Mouse (Mus musculus): ENCODE results near the gene Msh4. TPM values are rescaled to one million over a fixed set of nuclear protein-coding genes. Genes with fewer than 3 reads are reported as not detected.

Msh4 gene
- polyA plus RNA-seq, 1 experiment: not detected

DNA sequence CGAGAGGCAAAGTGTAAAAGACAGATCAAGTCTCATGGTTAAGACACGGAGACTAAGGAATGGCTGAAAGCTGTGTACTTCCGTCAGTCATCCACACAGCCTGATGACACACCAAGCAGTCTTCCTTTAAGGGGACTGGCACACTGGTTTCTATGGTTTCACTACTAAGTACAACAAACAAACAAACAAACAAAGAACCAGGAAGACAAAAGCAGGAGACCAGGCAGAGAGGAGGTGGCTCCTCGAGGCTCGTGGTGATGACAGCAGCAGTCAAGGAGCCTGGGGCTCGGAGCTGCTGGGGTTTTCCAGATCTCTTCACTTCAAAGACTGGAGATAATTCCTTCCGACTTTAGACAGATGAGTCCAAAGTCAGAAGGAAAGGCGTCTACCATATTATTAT lies 34.1 kb upstream of the Msh4 start:
- Histone ChIP-seq H3K4me3 (ENCODE audit: insufficient read depth, low read depth, low read length) (no peak overlapping the region), H3K27ac (ENCODE audit: insufficient read depth, low read depth, low read length) (no peak overlapping the region), H3K4me1 (ENCODE audit: control insufficient read depth, insufficient read depth, low read length) (peaks cover 3% of the 10 kb centered on the region)
- TF ChIP-seq CTCF (IDR thresholded peaks at IDR 0.05; ENCODE audit: insufficient read depth, low read depth, low read length): no peak
- no peak for TF ChIP-seq POLR2A (IDR thresholded peaks at IDR 0.05; ENCODE audit: insufficient read depth, low read depth, low read length)
- 71% methylated on average over 8 of the region's 8 CpGs for WGBS

DNA sequence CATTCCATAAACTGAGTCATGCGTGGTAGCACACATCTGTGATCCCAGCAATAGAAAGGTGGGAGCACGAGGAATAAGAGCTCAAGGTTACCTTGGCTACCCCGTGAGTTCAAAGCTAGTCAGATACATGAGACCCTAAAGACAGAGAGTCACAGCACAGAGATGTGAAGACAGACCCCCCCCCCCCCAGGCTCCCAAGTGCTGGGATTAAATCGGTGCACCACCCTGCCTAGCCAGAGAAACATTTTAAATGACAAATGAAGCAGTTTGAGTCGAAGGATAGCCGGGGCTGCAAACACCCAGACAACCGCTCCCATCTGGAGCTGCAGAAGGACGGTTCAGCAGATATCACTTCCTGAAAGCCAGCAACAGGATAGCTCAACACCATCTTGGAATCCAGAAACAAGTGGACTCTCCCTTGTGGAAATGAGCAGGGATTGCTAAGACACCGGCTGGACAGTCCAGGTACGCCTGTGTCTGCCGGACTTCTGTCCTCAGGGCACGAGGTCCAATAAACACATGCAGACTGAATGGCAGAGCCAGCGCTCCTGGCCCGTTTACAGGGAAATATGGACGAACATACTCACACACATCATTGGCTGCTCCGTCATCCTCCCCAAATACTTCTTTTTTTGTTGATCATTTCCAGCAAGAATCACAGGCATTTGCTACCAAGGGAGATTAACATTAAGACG lies 31.3 kb upstream of the Msh4 start:
- H3K4me3 ChIP-seq (ENCODE audit: insufficient read depth, low read depth, low read length): no peak overlapping the region
- no peak overlapping the region for H3K27ac ChIP-seq (ENCODE audit: insufficient read depth, low read depth, low read length)
- TF ChIP-seq POLR2A (IDR thresholded peaks at IDR 0.05; ENCODE audit: insufficient read depth, low read depth, low read length): no peak
- no peak for TF ChIP-seq CTCF (IDR thresholded peaks at IDR 0.05; ENCODE audit: insufficient read depth, low read depth, low read length)
- H3K4me1 ChIP-seq (ENCODE audit: control insufficient read depth, insufficient read depth, low read length): peaks cover 3% of the 10 kb centered on the region
- 96% methylated on average over 17 of the region's 17 CpGs for WGBS

DNA sequence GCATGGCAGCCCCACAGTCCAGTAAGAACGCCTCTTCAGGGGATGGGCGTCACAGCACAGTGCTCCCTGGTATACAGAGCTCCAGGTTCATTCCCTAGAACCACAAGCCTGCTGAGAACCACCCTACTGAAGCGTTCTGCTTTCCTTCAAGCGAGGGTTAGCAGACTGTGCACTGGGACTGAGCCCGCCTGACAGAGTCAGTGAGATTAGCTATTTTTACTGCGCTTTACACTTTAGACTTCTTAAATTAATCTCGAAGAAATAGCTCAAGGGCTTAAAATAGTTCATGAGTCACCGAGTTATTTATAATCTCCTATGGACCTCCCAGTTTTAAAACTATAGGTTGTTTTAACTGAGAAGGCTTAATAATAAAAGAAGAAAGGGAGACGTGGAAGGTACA lies 29.9 kb upstream of the Msh4 start:
- Histone ChIP-seq H3K4me3 (ENCODE audit: insufficient read depth, low read depth, low read length) (no peak overlapping the region), H3K4me1 (ENCODE audit: control insufficient read depth, insufficient read depth, low read length) (peaks cover 3% of the 10 kb centered on the region), H3K27ac (ENCODE audit: insufficient read depth, low read depth, low read length) (peak overlapping the region; percentile 91)
- TF ChIP-seq CTCF (IDR thresholded peaks at IDR 0.05; ENCODE audit: insufficient read depth, low read depth, low read length) (no peak), POLR2A (IDR thresholded peaks at IDR 0.05; ENCODE audit: insufficient read depth, low read depth, low read length) (no peak)
- WGBS: 42% methylated on average over 9 of the region's 9 CpGs

DNA sequence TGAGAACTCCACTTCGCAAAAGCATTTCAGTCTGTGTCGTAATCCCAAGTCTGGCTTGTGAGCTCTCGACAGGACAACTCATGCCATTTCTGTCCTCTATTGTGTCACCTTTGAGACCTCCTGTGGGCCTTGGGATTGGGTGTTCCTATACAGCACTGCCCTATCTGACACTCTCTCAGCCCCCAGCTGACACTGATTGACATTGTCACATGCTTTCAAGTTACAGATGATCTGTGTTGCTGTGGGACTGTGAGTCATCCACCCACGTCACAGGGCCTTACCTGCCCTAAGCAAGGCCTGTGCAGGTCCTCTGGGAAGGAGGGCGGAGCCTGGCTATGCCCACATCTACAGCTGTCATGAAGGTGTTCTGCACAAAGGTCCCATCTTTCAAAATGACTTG lies 26.5 kb upstream of the Msh4 start:
- Histone ChIP-seq H3K4me3 (ENCODE audit: insufficient read depth, low read depth, low read length) (no peak overlapping the region), H3K4me1 (ENCODE audit: control insufficient read depth, insufficient read depth, low read length) (peaks cover 3% of the 10 kb centered on the region), H3K27ac (ENCODE audit: insufficient read depth, low read depth, low read length) (no peak overlapping the region)
- WGBS: 95% methylated on average over 5 of the region's 5 CpGs
- TF ChIP-seq POLR2A (IDR thresholded peaks at IDR 0.05; ENCODE audit: insufficient read depth, low read depth, low read length) (no peak), CTCF (IDR thresholded peaks at IDR 0.05; ENCODE audit: insufficient read depth, low read depth, low read length) (no peak)

DNA sequence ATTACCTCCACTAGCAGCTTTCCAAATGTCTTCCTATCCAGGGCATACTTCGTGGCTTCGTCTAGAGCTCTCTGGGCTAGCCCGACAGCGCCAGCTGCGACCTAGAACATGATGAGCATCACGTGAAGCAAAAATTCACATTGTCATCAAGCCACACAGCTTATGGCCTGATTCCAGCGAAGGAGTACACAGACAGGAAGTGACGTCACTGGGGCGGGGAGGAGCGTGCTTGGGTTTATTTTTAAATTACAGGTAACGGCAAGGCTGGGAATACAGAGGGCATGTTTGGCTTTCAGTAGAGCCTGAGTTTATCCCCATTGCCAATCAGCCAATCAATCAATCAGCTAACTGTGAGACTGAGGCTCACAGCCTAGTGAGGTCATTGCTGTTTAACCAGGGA lies 23.6 kb upstream of the Msh4 start:
- WGBS: 95% methylated on average over 11 of the region's 11 CpGs
- Histone ChIP-seq H3K4me3 (ENCODE audit: insufficient read depth, low read depth, low read length) (no peak overlapping the region), H3K4me1 (ENCODE audit: control insufficient read depth, insufficient read depth, low read length) (no peaks in the 10 kb centered on the region), H3K27ac (ENCODE audit: insufficient read depth, low read depth, low read length) (no peak overlapping the region)
- TF ChIP-seq POLR2A (IDR thresholded peaks at IDR 0.05; ENCODE audit: insufficient read depth, low read depth, low read length) (no peak), CTCF (IDR thresholded peaks at IDR 0.05; ENCODE audit: insufficient read depth, low read depth, low read length) (no peak)

DNA sequence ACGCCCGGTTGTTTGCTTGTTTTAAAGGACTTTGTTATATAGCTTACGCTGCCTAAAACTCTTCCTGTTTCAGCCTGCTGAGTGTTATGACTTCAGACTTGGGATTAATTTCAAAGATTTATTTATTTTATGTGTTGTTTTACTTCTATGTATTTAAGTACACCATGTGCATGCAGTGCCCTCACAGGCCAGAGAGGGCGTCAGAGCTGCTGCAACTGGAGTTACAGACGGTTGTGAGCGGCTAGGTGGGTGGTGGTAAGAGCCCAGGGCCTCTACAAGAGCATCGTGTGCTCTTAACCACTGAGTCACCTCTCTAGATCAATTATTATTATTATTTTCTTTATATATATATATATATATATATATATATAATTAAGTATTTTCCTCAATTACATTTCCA lies 20.4 kb upstream of the Msh4 start:
- WGBS: 90% methylated on average over 7 of the region's 7 CpGs
- TF ChIP-seq POLR2A (IDR thresholded peaks at IDR 0.05; ENCODE audit: insufficient read depth, low read depth, low read length) (no peak), CTCF (IDR thresholded peaks at IDR 0.05; ENCODE audit: insufficient read depth, low read depth, low read length) (no peak)

DNA sequence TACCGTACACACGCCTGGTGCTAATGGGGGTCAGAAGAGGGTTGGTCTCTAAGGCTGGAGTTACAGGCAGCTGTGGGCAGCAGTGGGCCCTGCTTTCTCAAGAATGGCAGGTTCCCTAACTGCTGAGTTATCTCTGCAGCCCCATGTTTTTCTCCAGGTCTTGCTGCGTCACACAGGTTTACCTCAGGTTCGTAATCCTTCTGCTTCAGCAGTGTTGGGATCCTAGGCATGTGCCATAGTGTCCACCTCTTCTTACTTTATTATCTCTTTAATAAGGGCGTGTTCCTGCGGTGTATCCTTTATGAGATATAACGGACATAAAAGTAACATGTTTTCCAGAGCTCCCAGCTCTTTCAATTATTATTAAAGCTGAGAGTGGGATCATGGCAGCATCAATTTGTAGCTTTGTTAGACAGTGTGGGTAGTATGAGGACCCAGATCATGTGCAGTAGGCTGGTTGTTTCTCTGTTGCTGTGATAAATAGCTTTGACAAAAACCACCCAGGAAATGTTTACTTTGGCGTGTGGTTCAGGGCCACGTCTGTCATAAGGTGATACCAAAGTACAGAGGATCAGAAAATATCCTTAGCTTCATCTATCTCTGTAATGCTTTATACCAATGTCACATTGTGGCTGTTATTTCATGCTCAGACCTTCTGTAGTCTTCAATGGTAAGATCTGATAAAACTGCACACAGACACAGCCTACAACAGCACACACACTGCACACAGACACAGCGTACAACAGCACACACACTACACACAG lies 15.4 kb upstream of the Msh4 start:
- Histone ChIP-seq H3K4me3 (ENCODE audit: insufficient read depth, low read depth, low read length) (no peak overlapping the region), H3K27ac (ENCODE audit: insufficient read depth, low read depth, low read length) (no peak overlapping the region), H3K4me1 (ENCODE audit: control insufficient read depth, insufficient read depth, low read length) (no peaks in the 10 kb centered on the region)
- no peak for TF ChIP-seq POLR2A (IDR thresholded peaks at IDR 0.05; ENCODE audit: insufficient read depth, low read depth, low read length)
- no peak for TF ChIP-seq CTCF (IDR thresholded peaks at IDR 0.05; ENCODE audit: insufficient read depth, low read depth, low read length)
- WGBS: 96% methylated on average over 10 of the region's 10 CpGs

More for the DNA sequence above, 20.4 kb upstream of the Msh4 start:
- no peaks in the 10 kb centered on the region for H3K4me1 ChIP-seq (ENCODE audit: control insufficient read depth, insufficient read depth, low read length)
- no peak overlapping the region for H3K27ac ChIP-seq (ENCODE audit: insufficient read depth, low read depth, low read length)
- H3K4me3 ChIP-seq (ENCODE audit: insufficient read depth, low read depth, low read length): no peak overlapping the region

DNA sequence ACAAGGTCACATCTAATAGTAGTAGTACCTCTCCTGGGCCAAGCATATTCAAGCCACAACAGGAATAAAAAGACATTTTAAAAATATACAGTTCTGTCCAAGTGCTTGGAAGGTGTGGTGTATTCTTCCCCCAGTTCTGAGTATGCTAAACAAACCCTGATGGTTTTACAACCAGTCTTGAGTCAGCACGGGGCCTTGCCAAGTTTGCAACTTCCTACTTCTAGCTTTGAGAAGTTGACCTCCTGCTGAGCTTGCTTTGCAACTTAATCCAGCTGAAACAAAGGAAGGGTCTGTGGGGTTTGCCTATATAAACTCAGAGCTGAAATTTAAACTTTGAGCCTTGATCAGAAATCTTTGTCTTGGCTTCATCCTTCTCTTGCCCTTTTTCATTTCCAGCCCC lies 11.3 kb upstream of the Msh4 start:
- no peak overlapping the region for H3K4me3 ChIP-seq (ENCODE audit: insufficient read depth, low read depth, low read length)
- H3K4me1 ChIP-seq (ENCODE audit: control insufficient read depth, insufficient read depth, low read length): no peaks in the 10 kb centered on the region; the same call in 1 of the 2 replicates
- H3K27ac ChIP-seq (ENCODE audit: insufficient read depth, low read depth, low read length): no peak overlapping the region
- TF ChIP-seq CTCF (IDR thresholded peaks at IDR 0.05; ENCODE audit: insufficient read depth, low read depth, low read length) (no peak), POLR2A (IDR thresholded peaks at IDR 0.05; ENCODE audit: insufficient read depth, low read depth, low read length) (no peak)
- 19% methylated on average over 1 of the region's 1 CpGs for WGBS

DNA sequence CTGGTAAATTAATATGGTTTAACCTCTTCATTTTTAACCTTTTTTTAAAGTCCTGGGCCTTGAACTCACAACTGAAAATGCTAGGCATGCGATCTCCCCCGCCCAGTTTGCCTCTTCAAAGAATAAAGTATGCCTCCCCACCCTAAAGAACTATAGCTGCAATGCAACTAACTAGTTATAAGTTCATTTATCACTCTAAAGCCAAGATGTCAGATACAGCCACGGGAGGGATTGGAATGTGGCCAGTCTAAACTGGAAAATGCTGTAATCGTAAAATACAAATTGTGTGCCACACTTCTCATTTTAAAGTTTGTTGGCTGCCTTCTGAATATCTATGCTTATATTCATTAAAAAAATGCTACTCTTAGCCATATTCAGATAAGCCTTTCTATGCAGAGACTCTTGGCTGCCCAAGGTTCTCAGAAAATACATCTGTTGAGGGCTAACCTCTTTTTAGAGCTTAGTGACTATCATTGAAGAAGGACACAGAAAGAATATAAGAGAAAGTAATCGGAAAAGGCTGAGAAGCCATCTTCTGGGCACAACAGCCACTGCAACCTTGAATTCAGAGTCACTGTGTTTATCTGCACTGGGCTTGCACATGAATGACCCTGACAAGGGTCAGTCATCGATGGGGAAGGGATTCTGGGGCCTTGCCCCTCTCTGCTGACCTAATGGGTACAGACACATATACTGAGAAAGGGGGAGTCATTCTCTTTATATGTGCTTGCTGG lies 7.7 kb upstream of the Msh4 start:
- Histone ChIP-seq H3K4me3 (ENCODE audit: insufficient read depth, low read depth, low read length) (no peak overlapping the region), H3K27ac (ENCODE audit: insufficient read depth, low read depth, low read length) (peak overlapping the region; percentile 98), H3K4me1 (ENCODE audit: control insufficient read depth, insufficient read depth, low read length) (peaks cover 5% of the 10 kb centered on the region)
- no peak for TF ChIP-seq CTCF (IDR thresholded peaks at IDR 0.05; ENCODE audit: insufficient read depth, low read depth, low read length)
- TF ChIP-seq POLR2A (IDR thresholded peaks at IDR 0.05; ENCODE audit: insufficient read depth, low read depth, low read length): no peak
- WGBS: 41% methylated on average over 6 of the region's 6 CpGs

Data from olfactory bulb, adult 2 months (tissue).